Mouse (Mus musculus): Measurements from ENCODE around the gene Impdh1. TPM values are rescaled to one million over a fixed set of nuclear protein-coding genes. Genes with fewer than 3 reads are reported as not detected.

Impdh1 gene
- polyA plus RNA-seq, 1 experiment from 2014 or later: 45.8 TPM

GRCm38 (mm10) chr6:29199223-29199855 lies 16.8 kb downstream of the Impdh1 start:
- no peaks in the 10 kb centered on the region for H3K9me3 ChIP-seq
- H3K4me1 ChIP-seq: no peaks in the 10 kb centered on the region
- no peak for ATAC-seq (ENCODE audit: insufficient read depth, low FRiP score, low read depth)
- H3K36me3 ChIP-seq: peaks cover 13% of the 10 kb centered on the region
- H3K4me3 ChIP-seq (replicated peaks): peak overlapping the region; percentile 31
- peak overlapping the region; percentile 4; the same call in 1 of the 2 replicates for H3K9ac ChIP-seq
- no peak overlapping the region for H3K27ac ChIP-seq
- WGBS: 27% methylated on average over 8 of the region's 8 CpGs
- H3K4me2 ChIP-seq: peak overlapping the region; percentile 55
- H3K27me3 ChIP-seq (replicated peaks): 0 out of 2 replicates have a peak, but pooled peaks cover 3% of the 10 kb centered on the region

- Histone ChIP-seq H3K36me3 (peaks cover 6% of the 10 kb centered on the region), H3K4me3 (replicated peaks) (peak overlapping the region; percentile 31), H3K4me2 (peak overlapping the region; percentile 55), H3K9me3 (no peaks in the 10 kb centered on the region), H3K27me3 (replicated peaks) (0 out of 2 replicates have a peak, but pooled peaks cover 3% of the 10 kb centered on the region), H3K27ac (no peak overlapping the region), H3K9ac (peak overlapping the region; percentile 4; the same call in 1 of the 2 replicates), H3K4me1 (no peaks in the 10 kb centered on the region)
- 15% methylated on average over 25 of the region's 25 CpGs for WGBS
- ATAC-seq (ENCODE audit: insufficient read depth, low FRiP score, low read depth): peak; percentile 82
Observed at GRCm38 (mm10) chr6:29198309-29199222, 17.6 kb downstream of the Impdh1 start.

GRCm38 (mm10) chr6:29195846-29196698 lies 20.1 kb downstream of the Impdh1 start:
- Histone ChIP-seq H3K27ac (no peak overlapping the region), H3K9ac (no peak overlapping the region), H3K27me3 (replicated peaks) (peaks cover 3% of the 10 kb centered on the region; the same call in 1 of the 2 replicates), H3K4me3 (replicated peaks) (no peak overlapping the region), H3K4me2 (no peak overlapping the region), H3K9me3 (no peaks in the 10 kb centered on the region), H3K4me1 (no peaks in the 10 kb centered on the region), H3K36me3 (no peaks in the 10 kb centered on the region)
- WGBS: 72% methylated on average over 5 of the region's 5 CpGs
- no peak for ATAC-seq (ENCODE audit: insufficient read depth, low FRiP score, low read depth)

- Histone ChIP-seq H3K36me3 (no peaks in the 10 kb centered on the region), H3K9ac (no peak overlapping the region), H3K9me3 (no peaks in the 10 kb centered on the region), H3K4me1 (no peaks in the 10 kb centered on the region), H3K27ac (no peak overlapping the region), H3K27me3 (replicated peaks) (peaks cover 3% of the 10 kb centered on the region; the same call in 1 of the 2 replicates), H3K4me2 (no peak overlapping the region), H3K4me3 (replicated peaks) (no peak overlapping the region)
- WGBS: 73% methylated on average over 5 of the region's 5 CpGs
- ATAC-seq (ENCODE audit: insufficient read depth, low FRiP score, low read depth): no peak
Observed at GRCm38 (mm10) chr6:29195146-29195545, 21.0 kb downstream of the Impdh1 start.

- ATAC-seq (ENCODE audit: insufficient read depth, low FRiP score, low read depth): no peak
- no peak overlapping the region for H3K4me2 ChIP-seq
- H3K9ac ChIP-seq: no peak overlapping the region
- no peak overlapping the region for H3K4me3 ChIP-seq (replicated peaks)
- H3K4me1 ChIP-seq: no peaks in the 10 kb centered on the region
- no peak overlapping the region for H3K27ac ChIP-seq
- WGBS: 65% methylated on average over 15 of the region's 15 CpGs
- H3K27me3 ChIP-seq (replicated peaks): peaks cover 3% of the 10 kb centered on the region; the same call in 1 of the 2 replicates
- no peaks in the 10 kb centered on the region for H3K9me3 ChIP-seq
- no peaks in the 10 kb centered on the region for H3K36me3 ChIP-seq
Observed at GRCm38 (mm10) chr6:29193961-29194750, 22.0 kb downstream of the Impdh1 start.

GRCm38 (mm10) chr6:29187936-29188335 lies 28.2 kb downstream of the Impdh1 start:
- H3K4me2 ChIP-seq: no peak overlapping the region
- no peaks in the 10 kb centered on the region for H3K9me3 ChIP-seq
- H3K9ac ChIP-seq: no peak overlapping the region
- H3K4me1 ChIP-seq: no peaks in the 10 kb centered on the region
- H3K27me3 ChIP-seq (replicated peaks): no peaks in the 10 kb centered on the region; the same call in 1 of the 2 replicates
- WGBS: 61% methylated on average over 1 of the region's 1 CpGs
- no peak for ATAC-seq (ENCODE audit: insufficient read depth, low FRiP score, low read depth)
- no peak overlapping the region for H3K27ac ChIP-seq
- H3K4me3 ChIP-seq (replicated peaks): no peak overlapping the region
- no peaks in the 10 kb centered on the region for H3K36me3 ChIP-seq

GRCm38 (mm10) chr6:29179843-29180242 lies 36.3 kb downstream of the Impdh1 start:
- 50% methylated on average over 8 of the region's 8 CpGs for WGBS
- no peak for ATAC-seq (ENCODE audit: insufficient read depth, low FRiP score, low read depth)
- H3K36me3 ChIP-seq: no peaks in the 10 kb centered on the region
- H3K27me3 ChIP-seq (replicated peaks): peaks cover 20% of the 10 kb centered on the region; the same call in 1 of the 2 replicates
- H3K4me2 ChIP-seq: peak overlapping the region; percentile 82
- H3K4me1 ChIP-seq: 0 out of 2 replicates have a peak, but pooled peaks cover 5% of the 10 kb centered on the region
- peak overlapping the region; percentile 48 for H3K4me3 ChIP-seq (replicated peaks)
- no peak overlapping the region for H3K9ac ChIP-seq
- no peaks in the 10 kb centered on the region for H3K9me3 ChIP-seq
- no peak overlapping the region for H3K27ac ChIP-seq

- Histone ChIP-seq H3K9ac (peak within 1 kb of the TSS; percentile 17; the same call in 1 of the 2 replicates), H3K4me2 (peak within 1 kb of the TSS; percentile 82), H3K4me1 (0 out of 2 replicates have a peak, but pooled peaks cover 5% of the 10 kb centered on the region), H3K36me3 (no peaks in the 10 kb centered on the region), H3K27ac (peak within 1 kb of the TSS; percentile 6; the same call in 1 of the 2 replicates), H3K9me3 (no peaks in the 10 kb centered on the region), H3K27me3 (replicated peaks) (peaks cover 27% of the 10 kb centered on the region), H3K4me3 (replicated peaks) (peak within 1 kb of the TSS; percentile 48)
- peak; percentile 70 for ATAC-seq (ENCODE audit: insufficient read depth, low FRiP score, low read depth)
- 2% methylated on average over 63 of the region's 79 CpGs for WGBS
Observed at GRCm38 (mm10) chr6:29178888-29179658, 37.1 kb downstream of the Impdh1 start, which contains the start of gene Prrt4. Prrt4 (minus strand) TSS chr6:29179584.

GRCm38 (mm10) chr6:29177901-29178879 lies 38.0 kb downstream of the Impdh1 start:
- Histone ChIP-seq H3K4me2 (peak overlapping the region; percentile 82), H3K27ac (no peak overlapping the region), H3K4me1 (0 out of 2 replicates have a peak, but pooled peaks cover 5% of the 10 kb centered on the region), H3K9me3 (no peaks in the 10 kb centered on the region), H3K4me3 (replicated peaks) (peak overlapping the region; percentile 48), H3K9ac (no peak overlapping the region), H3K36me3 (no peaks in the 10 kb centered on the region), H3K27me3 (replicated peaks) (peaks cover 35% of the 10 kb centered on the region)
- 31% methylated on average over 17 of the region's 17 CpGs for WGBS
- peak; percentile 13; the same call in 1 of the 2 replicates for ATAC-seq (ENCODE audit: insufficient read depth, low FRiP score, low read depth)

Measured in stomach, embryonic 15.5 days (tissue).